In genomic region chr15:11565503-11566031, GRCm38 (mm10) we compare ENCODE assay signal across 9 mouse cellular contexts.
A peak's percentile ranks its signal among the peaks of the same experiment; 100 is the strongest.
DNase-seq lines count a peak whose midpoint lies in the region; ATAC-seq and TF ChIP-seq lines count a peak whose summit lies in the region.
"Had no signal": no experiment of that assay in that cellular context is flagged by ENCODE, and none has a peak within 500 bp of the region (broad histone marks: within the 10 kb centered on the region; RNA-seq: fewer than 3 reads in every experiment).

No protein-coding gene starts in this region.

- H3K27me3 ChIP-seq in lung, embryonic 15.5 days: no peaks in the 10 kb centered on the region
- no peaks in the 10 kb centered on the region for H3K27me3 ChIP-seq in heart, embryonic 16.5 days (ENCODE audit: control insufficient read depth, insufficient read depth, low read length)

- H3K4me2 ChIP-seq in lung, embryonic 15.5 days: peak overlapping the region; percentile 28
- H3K4me2 ChIP-seq in heart, embryonic 16.5 days (ENCODE audit: low read depth, low read length): peak overlapping the region; percentile 54

- peaks cover 7% of the 10 kb centered on the region; the same call in 1 of the 2 replicates for H3K4me1 ChIP-seq in lung, embryonic 15.5 days
- H3K4me1 ChIP-seq in lung, adult 2 months (ENCODE audit: control insufficient read depth, insufficient read depth, low read length): no peaks in the 10 kb centered on the region
- peaks cover 10% of the 10 kb centered on the region; the same call in 1 of the 2 replicates for H3K4me1 ChIP-seq in heart, embryonic 16.5 days (ENCODE audit: control insufficient read depth, insufficient read depth, low read length)

- no peaks in the 10 kb centered on the region for H3K36me3 ChIP-seq in lung, embryonic 15.5 days
- no peaks in the 10 kb centered on the region for H3K36me3 ChIP-seq in heart, embryonic 16.5 days (ENCODE audit: control insufficient read depth, insufficient read depth)
- H3K36me3 ChIP-seq: G1E had no signal

- H3K9ac ChIP-seq in lung, embryonic 15.5 days: no peak overlapping the region
- peak overlapping the region; percentile 54; the same call in 1 of the 2 replicates for H3K9ac ChIP-seq in heart, embryonic 16.5 days (ENCODE audit: low read length)

- DNase-seq in lung, adult 2 months: no peak
- DNase-seq in kidney, postnatal 4 days: peak; percentile 38 to 59
- DNase-seq in yolk sac, embryonic 10.5 days (ENCODE audit: low spot score): peak; percentile 7
- no peak for DNase-seq in spleen, postnatal 10 days (ENCODE audit: low spot score in 2 of 2)
- DNase-seq in frontal cortex, postnatal 10 days (ENCODE audit: low spot score in 2 of 2): no peak
- DNase-seq in cerebellum, adult 11-12 months: no peak

- H3K4me3 ChIP-seq in lung, embryonic 15.5 days: no peak overlapping the region
- no peak overlapping the region for H3K4me3 ChIP-seq in lung, adult 2 months (replicated peaks; ENCODE audit: extremely low read depth, low read depth, low read length)
- peak overlapping the region; percentile 19 for H3K4me3 ChIP-seq in heart, embryonic 16.5 days (ENCODE audit: low read length)

- no peak for ATAC-seq in lung, embryonic 15.5 days (ENCODE audit: borderline replicate concordance, extremely low read depth, low FRiP score, low TSS enrichment)
- ATAC-seq in heart, embryonic 16.5 days (replicated peaks; ENCODE audit: extremely low read depth, insufficient read depth, low FRiP score): peak; percentile 45; the same call in 1 of the 2 replicates

- TF ChIP-seq POLR2A in lung, adult 2 months (IDR thresholded peaks at IDR 0.05; ENCODE audit: borderline replicate concordance, extremely low read depth, low read depth, low read length): no peak

- no peak for TF ChIP-seq CTCF in lung, adult 2 months (IDR thresholded peaks at IDR 0.05; ENCODE audit: insufficient read depth, low read length)

- no peaks in the 10 kb centered on the region for H3K9me3 ChIP-seq in lung, embryonic 15.5 days
- H3K9me3 ChIP-seq in heart, embryonic 16.5 days (replicated peaks; ENCODE audit: control insufficient read depth, low read length): no peaks in the 10 kb centered on the region
- H3K9me3 ChIP-seq: G1E had no signal

- peak overlapping the region; percentile 57 for H3K27ac ChIP-seq in lung, embryonic 15.5 days
- peak overlapping the region; percentile 61 for H3K27ac ChIP-seq in heart, embryonic 16.5 days (ENCODE audit: low read length)

- 25% methylated on average over 10 of the region's 10 CpGs for WGBS in lung, embryonic 15.5 days
- 20% methylated on average over 10 of the region's 10 CpGs for WGBS in lung, adult 2 months
- WGBS in heart, embryonic 16.5 days: 33% methylated on average over 10 of the region's 10 CpGs

Comparison
In these comparisons a context has a peak if more than half of its experiments do, and no peak if none do; other contexts are left out.
1. DNase-seq: peak in kidney, postnatal 4 days (2 of 2) and yolk sac, embryonic 10.5 days (single experiment); none in lung, adult 2 months (single experiment), spleen, postnatal 10 days (0 of 2), frontal cortex, postnatal 10 days (0 of 2) and cerebellum, adult 11-12 months (single experiment).